8 mouse cellular contexts compared by ENCODE assay signal in genomic region chr19:47537879-47538278, GRCm38 (mm10). TPM values are rescaled to one million over a fixed set of nuclear protein-coding genes. Genes with fewer than 3 reads are reported as not detected.
DNase-seq lines count a peak whose midpoint lies in the region; ATAC-seq and TF ChIP-seq lines count a peak whose summit lies in the region.

No protein-coding gene starts in this region.

- DNase-seq in gastrocnemius, adult 2 months, result peak; percentile 58
- DNase-seq in gastrocnemius, postnatal 36 days, result no peak
- DNase-seq in hindbrain, embryonic 11.5 days (ENCODE audit: low spot score), result no peak
- no peak for DNase-seq in urinary bladder, adult 18-20 months (ENCODE audit: low spot score in 2 of 2)
- no peak for DNase-seq in frontal cortex, postnatal 10 days (ENCODE audit: low spot score in 2 of 2)
- no peak for DNase-seq in urinary bladder, adult 2 months (ENCODE audit: low spot score)

- peak overlapping the region; percentile 69; the same call in 1 of the 2 replicates for H3K9ac ChIP-seq in forebrain, embryonic 13.5 days
- H3K9ac ChIP-seq in hindbrain, embryonic 11.5 days (ENCODE audit: low read depth, low read length), result peak overlapping the region; percentile 29; the same call in 1 of the 2 replicates
- peak overlapping the region; percentile 66 for H3K9ac ChIP-seq in lung, embryonic 16.5 days (ENCODE audit: low read length)

- 89% methylated on average over 6 of the region's 6 CpGs for WGBS in forebrain, embryonic 13.5 days
- WGBS in hindbrain, embryonic 11.5 days, result 84% methylated on average over 6 of the region's 6 CpGs
- 28% methylated on average over 6 of the region's 6 CpGs for WGBS in lung, embryonic 16.5 days

- no peak for ATAC-seq in forebrain, embryonic 13.5 days
- no peak for ATAC-seq in hindbrain, embryonic 11.5 days (ENCODE audit: low FRiP score)
- peak; percentile 42 for ATAC-seq in lung, embryonic 16.5 days (ENCODE audit: low read depth)

- H3K27ac ChIP-seq in gastrocnemius, adult 2 months, result peak overlapping the region; percentile 93
- no peak overlapping the region for H3K27ac ChIP-seq in forebrain, embryonic 13.5 days
- H3K27ac ChIP-seq in hindbrain, embryonic 11.5 days (ENCODE audit: low read depth, low read length), result 0 out of 2 replicates have a peak overlapping the region, but pooled peaks have one; percentile 12
- peak overlapping the region; percentile 95 for H3K27ac ChIP-seq in lung, embryonic 16.5 days (ENCODE audit: low read length)

- peaks cover 13% of the 10 kb centered on the region for H3K36me3 ChIP-seq in forebrain, embryonic 13.5 days (ENCODE audit: poor library complexity, severe bottlenecking)
- no peaks in the 10 kb centered on the region for H3K36me3 ChIP-seq in hindbrain, embryonic 11.5 days (ENCODE audit: control insufficient read depth, insufficient read depth, low read length)
- H3K36me3 ChIP-seq in lung, embryonic 16.5 days (ENCODE audit: control insufficient read depth, insufficient read depth, low read length), result peaks cover 3% of the 10 kb centered on the region

- H3K4me3 ChIP-seq in gastrocnemius, adult 2 months, result peak overlapping the region; percentile 76
- H3K4me3 ChIP-seq in forebrain, embryonic 13.5 days, result peak overlapping the region; percentile 54; the same call in 1 of the 2 replicates
- H3K4me3 ChIP-seq in hindbrain, embryonic 11.5 days (ENCODE audit: low read depth, low read length), result no peak overlapping the region
- peak overlapping the region; percentile 68 for H3K4me3 ChIP-seq in lung, embryonic 16.5 days (ENCODE audit: low read length)

- peaks cover 16% of the 10 kb centered on the region for H3K4me1 ChIP-seq in forebrain, embryonic 13.5 days
- H3K4me1 ChIP-seq in hindbrain, embryonic 11.5 days (replicated peaks; ENCODE audit: control insufficient read depth, insufficient read depth, low read length), result 0 out of 2 replicates have a peak, but pooled peaks cover 4% of the 10 kb centered on the region
- H3K4me1 ChIP-seq in lung, embryonic 16.5 days (replicated peaks; ENCODE audit: control insufficient read depth, insufficient read depth, low read length), result peaks cover 17% of the 10 kb centered on the region

- H3K9me3 ChIP-seq in forebrain, embryonic 13.5 days (replicated peaks), result no peaks in the 10 kb centered on the region
- no peaks in the 10 kb centered on the region for H3K9me3 ChIP-seq in hindbrain, embryonic 11.5 days (ENCODE audit: control insufficient read depth, low read length)
- no peaks in the 10 kb centered on the region for H3K9me3 ChIP-seq in lung, embryonic 16.5 days (ENCODE audit: control insufficient read depth, low read length)

- no peaks in the 10 kb centered on the region for H3K27me3 ChIP-seq in forebrain, embryonic 13.5 days
- no peaks in the 10 kb centered on the region for H3K27me3 ChIP-seq in hindbrain, embryonic 11.5 days (ENCODE audit: control insufficient read depth, insufficient read depth, low read length)
- H3K27me3 ChIP-seq in lung, embryonic 16.5 days (ENCODE audit: control insufficient read depth, insufficient read depth, low read depth, low read length), result no peaks in the 10 kb centered on the region; the same call in 1 of the 2 replicates

- intact Hi-C loops in gastrocnemius, adult 2 months (cut with DNase I), result loop anchor here (2.0 kb wide), 1 partner anchor 43 kb away; no protein-coding TSS in a partner anchor
- intact Hi-C loops in gastrocnemius, postnatal 36 days (cut with DNase I), result loop anchor here (2.0 kb wide), 1 partner anchor 39 kb away; no protein-coding TSS in a partner anchor

- no peak for TF ChIP-seq CTCF in gastrocnemius, adult 2 months (IDR thresholded peaks at IDR 0.05)

- peak overlapping the region; percentile 71 for H3K4me2 ChIP-seq in forebrain, embryonic 13.5 days
- H3K4me2 ChIP-seq in hindbrain, embryonic 11.5 days (replicated peaks; ENCODE audit: low read depth, low read length), result peak overlapping the region; percentile 62
- peak overlapping the region; percentile 85 for H3K4me2 ChIP-seq in lung, embryonic 16.5 days (ENCODE audit: low read depth, low read length)

RNA-seq across cellular contexts. Expression of gene Stn1, which starts 0.6 kb away (rescaled TPM):
- 1 to 10 TPM; 3.8 to 5.6 TPM for total RNA-seq in gastrocnemius, adult 2 months (2021)
- 1 to 10 TPM; 5.1 TPM for total RNA-seq in gastrocnemius, postnatal 36 days (2021)
- polyA plus RNA-seq in forebrain, embryonic 13.5 days (2015; fragmentation: Nextera tagmentation; extraction: Ambion mirVana), result 39.0 and 42.2 TPM in 2 replicates
- polyA plus RNA-seq in hindbrain, embryonic 11.5 days (2014; fragmentation: Nextera tagmentation; extraction: Ambion mirVana), result 46.8 and 55.4 TPM in 2 replicates
- polyA plus RNA-seq in lung, embryonic 16.5 days (2015; fragmentation: Nextera tagmentation; extraction: Ambion mirVana), result 55.5 and 59.7 TPM in 2 replicates
- polyA plus RNA-seq in urinary bladder, adult 2 months (2012; rRNA removed), result 19.4 and 21.2 TPM in 2 replicates

RNA-seq across cellular contexts. Expression of gene Slk, which starts 41.6 kb away (rescaled TPM):
- total RNA-seq in gastrocnemius, adult 2 months (2021), result 10 to 100 TPM; 36.1 to 37.7 TPM
- total RNA-seq in gastrocnemius, postnatal 36 days (2021), result 10 to 100 TPM; 24.1 to 28.5 TPM
- 7.8 and 9.1 TPM in 2 replicates for polyA plus RNA-seq in forebrain, embryonic 13.5 days (2015; fragmentation: Nextera tagmentation; extraction: Ambion mirVana)
- 12.8 and 13.8 TPM in 2 replicates for polyA plus RNA-seq in hindbrain, embryonic 11.5 days (2014; fragmentation: Nextera tagmentation; extraction: Ambion mirVana)
- 11.8 and 12.3 TPM in 2 replicates for polyA plus RNA-seq in lung, embryonic 16.5 days (2015; fragmentation: Nextera tagmentation; extraction: Ambion mirVana)
- polyA plus RNA-seq in urinary bladder, adult 2 months (2012; rRNA removed), result 49.5 and 51.5 TPM in 2 replicates
